Mouse (Mus musculus) intestine, postnatal 0 days (tissue): ENCODE measurements around the gene BC048562. TPM values are rescaled to one million over a fixed set of nuclear protein-coding genes. Genes with fewer than 3 reads are reported as not detected.
A peak's percentile ranks its signal among the peaks of the same experiment; 100 is the strongest.

Experiments used
- ATAC-seq: fragments of 200-750 bp; cut with Nextera tagmentation; 2 replicates; pipeline ENCODE4 v1.8.0; 2017; ENCODE audit warnings: mild to moderate bottlenecking, moderate TSS enrichment, moderate library complexity
- H3K27ac ChIP-seq: fragments of 300-500 bp; sonication (generic); 2 replicates; pipeline ENCODE4 v1.5.1; 2014; ENCODE audit warnings: mild to moderate bottlenecking, low read depth, low read length, moderate library complexity
- H3K27me3 ChIP-seq: fragments of 300-500 bp; sonication (generic); replicated peaks from 2 replicates; pipeline ENCODE4 v1.6.1; 2014; ENCODE audit warnings: low read length, mixed read lengths; ENCODE audit not compliant: control insufficient read depth, insufficient read depth
- H3K36me3 ChIP-seq: fragments of 300-500 bp; sonication (generic); 2 replicates; pipeline ENCODE4 v1.6.1; 2014; ENCODE audit warnings: mild to moderate bottlenecking, moderate library complexity; ENCODE audit not compliant: control insufficient read depth, insufficient read depth
- H3K4me1 ChIP-seq: fragments of 300-500 bp; sonication (generic); replicated peaks from 2 replicates; pipeline ENCODE4 v1.6.1; 2014; ENCODE audit warnings: antibody characterized with exemption, low read length, mixed read lengths; ENCODE audit not compliant: control insufficient read depth, insufficient read depth
- H3K4me2 ChIP-seq: fragments of 300-500 bp; sonication (generic); replicated peaks from 2 replicates; pipeline ENCODE4 v1.6.1; 2014; ENCODE audit warnings: low read depth, mild to moderate bottlenecking, moderate library complexity
- H3K4me3 ChIP-seq: fragments of 300-500 bp; sonication (generic); 2 replicates; pipeline ENCODE4 v1.5.1; 2014; ENCODE audit warnings: low read depth, low read length
- H3K9ac ChIP-seq: fragments of 300-500 bp; sonication (generic); 2 replicates; pipeline ENCODE4 v1.6.1; 2014; ENCODE audit warnings: mild to moderate bottlenecking, low read depth, low read length
- H3K9me3 ChIP-seq: fragments of 300-500 bp; sonication (generic); 2 replicates; pipeline ENCODE4 v1.6.1; 2016; ENCODE audit warnings: mixed run types; ENCODE audit not compliant: control insufficient read depth
- CTCF ChIP-seq: sonication (generic); IDR thresholded peaks from 2 replicates; pipeline ENCODE4 v1.5.1; 2016; ENCODE audit warnings: low read depth, mild to moderate bottlenecking, control low read depth, antibody characterized with exemption, moderate library complexity
- WGBS: fragments of 180-500 bp; shearing (Covaris S2); extraction: QIAGEN DNeasy Blood & Tissue Kit; methylation state at CpG from one replicate; pipeline ENCODE4 v1.1.7; 2014; 5-methylcytosine and 5-hydroxymethylcytosine counted together
- polyA plus RNA-seq: library from polyadenylated mRNA; unstranded; fragments of >200 nt; fragmentation: Nextera tagmentation; extraction: Ambion mirVana; gene quantifications from 2 replicates; pipeline ENCODE4 v1.2.1, GENCODE M21; 2015

BC048562 gene
- polyA plus RNA-seq, 1 experiment from 2014 or later = not detected

DNA sequence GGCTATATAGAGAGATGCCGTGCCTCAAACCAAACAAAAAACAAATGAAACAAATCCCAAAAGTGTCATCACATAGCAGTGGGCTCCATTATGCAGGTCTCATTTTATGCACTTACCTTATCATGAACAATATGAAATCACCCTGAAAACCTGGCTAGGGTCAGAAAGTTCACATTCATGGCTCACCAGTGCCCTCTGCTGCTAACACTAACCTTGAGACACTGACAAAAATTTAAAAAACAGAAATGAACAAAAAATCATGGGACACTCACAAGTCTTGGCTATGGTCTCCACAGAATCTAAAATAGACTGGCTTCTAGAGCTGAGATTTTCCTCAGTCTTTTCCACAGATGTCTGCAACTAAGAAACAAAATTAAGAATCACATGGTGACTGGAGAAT, 24.1 kb upstream of the BC048562 start:
- 58% methylated on average over 1 of the region's 1 CpGs for WGBS
- no peak overlapping the region for H3K9ac ChIP-seq
- no peak overlapping the region for H3K27ac ChIP-seq
- TF ChIP-seq CTCF = peak; percentile 72
- no peaks in the 10 kb centered on the region for H3K9me3 ChIP-seq
- ATAC-seq = no peak
- no peak overlapping the region for H3K4me2 ChIP-seq
- no peaks in the 10 kb centered on the region for H3K27me3 ChIP-seq
- no peaks in the 10 kb centered on the region for H3K4me1 ChIP-seq
- H3K4me3 ChIP-seq = no peak overlapping the region
- no peaks in the 10 kb centered on the region for H3K36me3 ChIP-seq

DNA sequence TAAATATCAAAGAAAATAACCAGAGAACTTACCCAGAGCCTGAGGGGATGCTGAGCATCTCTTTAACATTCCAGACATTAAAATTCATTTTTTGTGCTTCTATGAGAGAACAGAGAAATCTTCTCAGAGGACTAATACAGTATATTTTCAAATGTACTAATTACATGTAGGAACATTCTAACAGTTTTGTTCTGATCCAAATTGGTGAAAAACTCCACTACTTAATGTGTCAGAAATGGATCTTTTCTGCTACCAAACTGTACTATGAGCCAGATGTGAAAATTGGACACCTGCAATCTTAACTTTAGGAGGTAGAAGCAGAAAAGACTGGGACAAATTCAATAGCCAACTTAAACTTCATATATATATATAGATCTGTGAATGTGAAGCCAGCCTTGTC, 7.9 kb upstream of the BC048562 start, which contains the start of gene Ccdc36:
TSS of gene Ccdc36 (minus strand) at position 101 of the 400 bp plus-strand sequence.
- H3K4me3 ChIP-seq = no peak within 1 kb of the TSS
- H3K9me3 ChIP-seq = no peaks in the 10 kb centered on the region
- no peak within 1 kb of the TSS for H3K4me2 ChIP-seq
- H3K4me1 ChIP-seq = no peaks in the 10 kb centered on the region
- no peak for TF ChIP-seq CTCF
- no peak within 1 kb of the TSS for H3K9ac ChIP-seq
- H3K27me3 ChIP-seq = no peaks in the 10 kb centered on the region
- H3K36me3 ChIP-seq = no peaks in the 10 kb centered on the region
- ATAC-seq = no peak
- no peak within 1 kb of the TSS for H3K27ac ChIP-seq

DNA sequence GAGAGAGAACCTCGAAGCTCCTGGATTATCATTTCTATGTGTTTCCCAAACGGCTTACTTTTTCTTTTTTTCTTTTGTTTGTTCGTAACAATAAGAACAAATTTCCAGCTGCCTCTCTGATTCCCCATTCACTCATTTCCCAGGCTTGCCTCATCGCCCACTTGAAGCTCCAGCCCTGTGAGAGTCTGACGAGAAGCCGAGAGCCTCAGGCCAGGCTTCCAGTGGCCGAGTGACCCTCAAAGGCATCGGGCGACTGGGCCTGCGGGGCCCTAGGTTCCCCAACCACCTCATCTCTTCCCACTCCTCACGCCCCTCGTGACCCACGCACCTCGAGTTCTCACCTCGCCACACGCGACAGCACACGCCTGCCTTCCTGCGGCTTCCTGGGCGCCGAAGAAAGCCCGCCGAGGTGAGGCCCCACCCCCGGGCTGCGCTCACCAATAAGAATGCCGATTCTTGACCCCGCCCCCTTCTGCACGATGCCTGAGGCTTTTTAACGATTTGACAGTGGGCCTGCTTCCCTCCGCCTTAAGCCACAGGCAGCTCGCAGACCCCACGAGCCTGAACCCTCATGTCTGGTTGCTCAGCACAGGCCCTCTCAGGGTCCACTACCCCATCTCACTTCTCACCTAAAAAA, 4.7 kb upstream of the BC048562 start:
- no peak for ATAC-seq
- H3K27ac ChIP-seq = no peak overlapping the region
- H3K27me3 ChIP-seq = no peaks in the 10 kb centered on the region
- no peak overlapping the region for H3K9ac ChIP-seq
- peak overlapping the region; percentile 44; the same call in 1 of the 2 replicates for H3K4me2 ChIP-seq
- peak overlapping the region; percentile 7; the same call in 1 of the 2 replicates for H3K4me3 ChIP-seq
- TF ChIP-seq CTCF = no peak
- no peaks in the 10 kb centered on the region for H3K9me3 ChIP-seq
- H3K36me3 ChIP-seq = no peaks in the 10 kb centered on the region
- WGBS = 51% methylated on average over 32 of the region's 32 CpGs
- H3K4me1 ChIP-seq = no peaks in the 10 kb centered on the region

DNA sequence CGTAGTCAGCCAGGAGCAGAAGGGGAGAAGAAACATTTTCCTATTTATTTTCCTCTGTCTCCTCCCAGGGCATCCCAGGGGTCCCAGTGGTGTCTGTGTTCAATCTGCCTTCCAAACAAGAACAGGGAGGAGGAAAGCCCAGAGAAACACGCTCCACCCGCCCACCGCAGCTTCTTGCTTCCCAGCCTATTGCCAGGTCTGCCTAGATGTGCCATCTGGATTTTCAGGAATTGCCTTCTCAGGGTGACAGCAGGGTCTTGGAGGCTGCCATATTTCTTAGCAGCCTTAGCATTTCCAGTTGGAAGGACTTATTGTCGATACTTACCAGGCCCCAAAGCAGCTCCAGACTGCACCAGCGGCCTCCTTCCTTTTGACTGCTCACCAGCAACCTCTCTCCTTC, 2.9 kb downstream of the BC048562 start:
- Histone ChIP-seq H3K36me3 (no peaks in the 10 kb centered on the region), H3K27me3 (no peaks in the 10 kb centered on the region), H3K9ac (no peak overlapping the region), H3K9me3 (no peaks in the 10 kb centered on the region), H3K27ac (no peak overlapping the region), H3K4me1 (no peaks in the 10 kb centered on the region), H3K4me2 (no peak overlapping the region), H3K4me3 (no peak overlapping the region)
- WGBS = 76% methylated on average over 6 of the region's 6 CpGs
- no peak for TF ChIP-seq CTCF
- no peak for ATAC-seq

DNA sequence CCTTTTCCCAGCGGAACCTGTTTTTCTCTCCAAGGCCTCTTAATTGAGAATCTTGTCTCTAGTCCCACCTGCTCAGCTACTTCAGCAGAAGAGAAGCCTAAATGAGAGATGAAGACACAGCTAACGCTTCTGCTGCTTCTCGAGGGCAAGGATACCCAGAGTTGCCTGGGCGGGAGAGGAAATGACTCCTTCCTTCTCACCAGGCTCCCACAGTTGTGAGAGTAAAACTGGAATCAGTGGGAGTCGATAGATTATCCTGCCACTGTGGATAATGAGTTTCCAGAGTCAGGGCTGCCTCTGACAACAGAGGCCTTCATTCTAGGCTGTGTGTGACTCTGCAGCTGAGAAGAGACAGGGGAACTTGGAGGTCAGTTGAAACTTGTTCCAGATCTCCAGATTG, 4.2 kb downstream of the BC048562 start:
- Histone ChIP-seq H3K9ac (no peak overlapping the region), H3K4me1 (no peaks in the 10 kb centered on the region), H3K36me3 (no peaks in the 10 kb centered on the region), H3K4me2 (no peak overlapping the region), H3K27ac (no peak overlapping the region), H3K27me3 (no peaks in the 10 kb centered on the region), H3K4me3 (no peak overlapping the region), H3K9me3 (no peaks in the 10 kb centered on the region)
- ATAC-seq = no peak
- no peak for TF ChIP-seq CTCF
- WGBS = 74% methylated on average over 5 of the region's 5 CpGs

DNA sequence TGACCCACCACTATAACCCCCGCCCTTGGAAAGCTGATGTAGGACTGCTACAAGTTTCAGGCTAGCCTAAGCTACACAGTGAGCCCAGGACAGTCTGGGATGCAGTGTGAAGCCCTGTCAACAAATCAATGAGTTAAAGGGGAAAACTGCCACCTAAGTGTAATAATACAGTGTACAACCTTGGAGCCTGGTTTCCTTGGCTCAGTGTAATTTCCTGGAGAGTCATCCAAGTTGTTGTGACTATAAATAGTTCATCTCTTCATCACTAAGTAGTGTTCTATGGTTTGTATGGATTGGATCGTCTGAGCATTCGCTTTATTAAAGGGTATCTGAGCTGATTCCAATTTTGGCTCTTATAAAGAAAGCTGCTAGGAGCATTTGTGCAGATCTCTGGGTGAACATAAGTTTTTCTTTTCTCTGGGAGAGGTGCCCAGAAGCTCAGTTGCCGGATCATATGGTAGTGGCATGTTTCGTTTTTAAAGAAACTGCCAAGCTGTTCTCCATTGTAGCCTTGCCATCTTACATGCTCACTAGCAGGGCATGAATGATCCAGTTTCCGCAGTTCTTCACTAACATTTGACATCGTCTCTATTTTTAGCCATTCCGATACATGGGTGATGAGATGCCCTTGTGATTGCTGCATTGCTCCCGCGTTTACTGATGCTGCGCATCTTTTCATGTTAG, 5.1 kb downstream of the BC048562 start:
- no peaks in the 10 kb centered on the region for H3K9me3 ChIP-seq
- H3K4me2 ChIP-seq = no peak overlapping the region
- no peaks in the 10 kb centered on the region for H3K36me3 ChIP-seq
- whole genome bisulfite sequencing = 80% methylated on average over 11 of the region's 11 CpGs
- no peaks in the 10 kb centered on the region for H3K27me3 ChIP-seq
- H3K4me1 ChIP-seq = no peaks in the 10 kb centered on the region
- no peak overlapping the region for H3K27ac ChIP-seq
- TF ChIP-seq CTCF = no peak
- H3K9ac ChIP-seq = no peak overlapping the region
- H3K4me3 ChIP-seq = no peak overlapping the region
- no peak for ATAC-seq
